Mouse (Mus musculus) thymus, adult 18-20 months (tissue): ENCODE measurements around the gene Igsf9.

ENCODE experiments used
- DNase-seq, 2 experiments: peaks; one replicate each; pipeline ENCODE4 v3.0.0; 2022; ENCODE audit warnings: mixed read lengths in 2 of 2

Igsf9 gene

GRCm38 (mm10) chr1:172469373-172469772, 12.2 kb upstream of the Igsf9 start:
- DNase-seq: no peak

- no peak for DNase-seq
Observed at GRCm38 (mm10) chr1:172469810-172470448, 11.7 kb upstream of the Igsf9 start.

DNA sequence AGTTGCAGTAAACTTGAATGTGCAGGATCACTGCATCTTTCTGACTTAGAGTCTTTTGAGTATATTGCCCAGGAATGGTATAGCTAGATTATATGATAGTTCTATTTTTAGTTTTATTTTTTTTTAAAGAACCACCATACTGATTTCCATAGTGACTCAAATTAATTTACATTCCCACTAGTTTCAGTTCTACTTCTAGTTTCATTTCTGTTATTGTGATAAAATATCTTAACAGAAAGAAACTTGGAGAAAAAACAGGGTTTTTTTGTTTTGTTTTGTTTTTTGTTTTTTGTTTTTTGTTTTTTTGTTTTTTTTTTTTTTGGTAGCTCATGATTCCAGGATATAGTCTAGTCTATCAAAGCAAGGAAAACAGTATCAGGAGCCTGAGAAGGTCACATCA, 8.7 kb upstream of the Igsf9 start:
- no peak for DNase-seq

DNA sequence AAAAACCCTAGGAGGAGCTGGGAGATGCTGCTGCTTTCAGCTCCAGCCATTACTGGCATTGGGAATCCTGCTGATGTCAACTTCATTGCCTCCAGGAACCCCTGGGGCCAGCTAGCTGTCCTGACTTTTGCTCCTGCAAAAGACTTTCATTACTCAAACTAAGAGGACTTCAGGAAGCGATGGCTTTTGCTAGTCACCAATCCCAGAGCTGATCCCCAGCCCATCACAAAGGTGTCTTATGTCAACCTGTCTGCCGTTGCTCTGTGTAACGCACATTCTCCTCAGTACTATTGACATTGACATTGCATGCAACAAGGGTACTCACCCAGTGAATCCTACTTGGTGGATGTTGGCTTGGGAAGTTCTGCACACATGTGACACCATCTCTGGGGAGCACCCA, 7.4 kb upstream of the Igsf9 start:
- no peak for DNase-seq

GRCm38 (mm10) chr1:172475054-172475741, 6.4 kb upstream of the Igsf9 start, which contains the start of gene Slamf9:
Slamf9 (plus strand) TSS chr1:172475358.
- no peak for DNase-seq

GRCm38 (mm10) chr1:172478020-172478419, 3.6 kb upstream of the Igsf9 start:
- DNase-seq: no peak

- DNase-seq: no peak
Observed at GRCm38 (mm10) chr1:172480376-172480775, 1.2 kb upstream of the Igsf9 start.

DNA sequence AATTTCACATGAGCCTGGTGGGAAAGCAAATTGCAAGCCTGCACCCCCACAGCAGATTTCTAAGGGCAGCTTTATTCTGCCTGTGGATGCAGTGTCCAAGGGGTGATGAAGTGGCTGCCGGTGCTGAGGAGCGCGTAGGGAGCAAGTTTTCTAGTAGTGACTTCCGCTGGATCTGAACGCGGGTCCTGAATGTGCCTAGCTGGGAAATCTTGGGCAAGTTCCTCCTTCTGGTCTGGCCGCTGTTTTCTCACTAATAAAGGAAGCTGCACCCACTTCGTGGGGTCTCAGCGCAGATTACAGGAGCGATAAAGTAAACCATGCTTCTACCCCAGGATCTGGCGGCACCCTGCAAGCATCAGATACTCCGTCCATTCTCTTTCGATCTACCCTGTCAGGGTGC, 477 bp upstream of the Igsf9 start:
- no peak for DNase-seq

DNA sequence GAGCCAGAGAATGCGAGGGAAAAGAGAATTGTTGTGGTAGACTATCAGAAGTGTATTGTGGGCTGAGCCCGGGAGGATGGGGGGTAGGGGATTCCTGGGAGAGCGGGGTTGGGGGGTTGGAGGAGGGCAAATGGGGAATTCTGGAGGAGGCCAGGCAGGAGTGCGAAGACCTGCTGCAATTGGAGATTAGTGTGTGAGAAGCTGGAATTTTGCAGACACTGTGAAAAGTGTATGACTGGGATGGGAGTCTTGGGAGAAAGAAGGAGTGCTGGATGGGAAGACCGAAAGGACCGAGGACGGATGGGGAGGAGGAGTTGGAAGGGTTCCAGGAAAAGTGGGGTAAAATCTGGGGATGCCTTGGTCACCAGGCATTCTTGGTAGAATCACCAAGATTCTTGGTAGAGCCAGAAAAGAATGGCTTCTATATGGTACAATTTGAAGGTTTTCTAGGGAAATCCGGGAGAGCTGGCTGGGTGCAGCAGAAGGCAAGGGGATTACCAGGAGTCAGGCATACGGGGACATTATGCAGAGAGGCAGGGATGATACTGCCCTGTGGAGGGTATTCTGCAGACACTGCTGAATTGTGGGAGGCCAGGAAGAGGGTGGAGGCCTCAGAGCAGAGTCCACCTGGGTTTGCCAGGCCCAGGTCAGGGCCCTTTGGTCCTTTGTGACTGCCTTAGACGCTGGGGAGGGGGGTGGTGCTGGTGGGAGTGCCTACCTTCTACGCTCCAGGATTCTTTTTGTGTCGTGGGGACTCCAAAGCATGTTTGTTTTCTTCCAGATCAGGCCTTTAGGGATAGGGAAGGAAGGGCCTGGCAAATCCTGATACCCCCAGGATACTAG, 1.2 kb downstream of the Igsf9 start:
- no peak for DNase-seq

- DNase-seq: no peak
Observed at GRCm38 (mm10) chr1:172483361-172483660, 1.7 kb downstream of the Igsf9 start.

GRCm38 (mm10) chr1:172484236-172484635, 2.6 kb downstream of the Igsf9 start:
- no peak for DNase-seq

- no peak for DNase-seq
Observed at GRCm38 (mm10) chr1:172484671-172485070, 3.1 kb downstream of the Igsf9 start.

- DNase-seq: no peak
Observed at GRCm38 (mm10) chr1:172485821-172486220, 4.2 kb downstream of the Igsf9 start.

DNA sequence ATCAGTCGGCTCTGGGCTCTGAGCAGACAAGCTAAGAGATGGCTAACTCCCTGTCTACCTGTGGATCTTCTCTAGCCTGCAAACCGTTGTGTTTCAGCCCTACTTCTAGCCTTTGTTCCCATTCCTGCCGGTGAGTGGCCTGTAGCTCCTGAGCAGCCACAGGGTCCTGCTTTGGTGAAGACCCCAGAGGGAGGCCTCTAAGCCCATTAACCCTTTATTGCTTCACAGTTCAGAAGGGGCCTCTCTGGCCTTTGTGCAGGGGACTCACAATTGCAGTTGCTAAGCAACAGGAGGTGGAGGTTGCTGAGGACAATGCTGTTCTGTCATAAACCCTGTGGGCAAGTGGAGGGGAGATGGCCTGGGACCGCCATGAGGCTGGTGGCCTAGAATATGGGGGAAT, 4.6 kb downstream of the Igsf9 start:
- DNase-seq: no peak

GRCm38 (mm10) chr1:172486651-172487050, 5.1 kb downstream of the Igsf9 start:
- no peak for DNase-seq

- no peak for DNase-seq
Observed at GRCm38 (mm10) chr1:172487859-172488258, 6.3 kb downstream of the Igsf9 start.

DNA sequence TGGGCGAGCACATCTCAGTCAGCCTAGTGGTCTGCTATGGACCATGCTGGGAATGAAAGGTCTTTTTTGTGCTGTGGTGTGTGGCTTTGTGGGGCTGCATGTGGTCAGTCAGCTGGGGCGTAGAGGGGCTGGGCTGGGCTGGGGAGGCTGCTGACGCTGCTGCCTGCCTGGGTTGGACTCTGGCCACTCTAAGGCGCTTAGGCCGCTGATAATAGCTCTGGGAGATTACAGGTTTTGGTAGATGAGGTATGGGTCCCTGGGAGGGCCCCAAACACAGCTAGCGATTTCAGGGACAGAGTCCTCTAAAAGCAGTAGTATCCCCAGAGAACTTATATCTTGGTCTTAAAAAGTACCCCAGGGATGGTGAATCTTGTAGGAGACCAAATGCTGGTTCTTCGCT, 7.2 kb downstream of the Igsf9 start:
- no peak for DNase-seq

DNA sequence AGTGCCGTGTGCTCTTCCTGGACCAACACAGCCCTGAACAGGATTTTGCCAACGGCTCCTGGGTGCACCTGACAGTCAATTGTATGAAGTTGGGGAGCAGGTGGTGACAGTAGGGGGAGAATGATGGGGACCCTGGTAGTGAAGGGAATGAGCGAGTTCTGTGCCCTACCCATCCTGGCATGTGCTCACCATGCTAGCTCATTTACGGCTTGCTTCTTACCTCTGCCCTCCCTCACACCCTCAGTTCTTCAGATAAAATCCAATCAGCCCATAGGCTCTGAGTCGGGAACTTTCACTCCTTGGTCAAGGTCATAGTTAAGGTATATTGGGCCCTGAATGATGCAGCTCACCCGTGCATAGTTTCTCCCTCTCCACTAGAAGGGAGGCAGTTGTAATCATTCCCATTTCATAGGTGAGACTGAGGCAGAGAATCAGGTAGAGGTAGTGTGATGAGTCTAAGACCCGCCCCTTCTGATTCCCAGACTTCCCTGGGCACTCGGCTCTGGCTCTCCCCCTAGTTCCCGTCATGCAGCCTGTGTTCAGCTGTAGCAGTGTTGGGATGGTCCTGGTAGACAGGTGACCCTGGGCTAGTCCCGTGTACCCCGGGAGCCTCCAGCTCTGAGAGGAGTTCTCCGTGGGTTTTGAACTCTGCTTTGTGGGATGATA, 8.1 kb downstream of the Igsf9 start:
- DNase-seq: no peak

GRCm38 (mm10) chr1:172490261-172490661, 8.7 kb downstream of the Igsf9 start:
- DNase-seq: peak; percentile 51 to 60

- DNase-seq: no peak
Observed at GRCm38 (mm10) chr1:172492047-172492446, 10.5 kb downstream of the Igsf9 start.

GRCm38 (mm10) chr1:172493516-172493915, 11.9 kb downstream of the Igsf9 start:
- no peak for DNase-seq

- DNase-seq: no peak
Observed at GRCm38 (mm10) chr1:172496030-172496429, 14.4 kb downstream of the Igsf9 start.

GRCm38 (mm10) chr1:172497428-172497827, 15.8 kb downstream of the Igsf9 start:
- DNase-seq: no peak
